Mouse (Mus musculus): ENCODE results near the gene Gm4981. TPM values are rescaled to one million over a fixed set of nuclear protein-coding genes. Genes with fewer than 3 reads are reported as not detected.

Gm4981 gene
- not detected in 4 replicates for total RNA-seq (2023)

GRCm38 (mm10) chr10:58236613-58237012 is at the start of gene Gm4981:
Gm4981 (minus strand) TSS chr10:58236701.

GRCm38 (mm10) chr10:58255213-58255892 is 18.9 kb upstream of the Gm4981 start, which contains the start of gene Gcc2:
Gcc2 (plus strand) TSS chr10:58255497.

GRCm38 (mm10) chr10:58232641-58232969 is 3.9 kb downstream of the Gm4981 start, which contains the start of gene Duxf3:
Duxf3 (minus strand) TSS chr10:58232675.

GRCm38 (mm10) chr10:58224827-58225785 is 11.4 kb downstream of the Gm4981 start, which contains the start of gene AW822073:
AW822073 (minus strand) TSS chr10:58224930.

Other genes with a start within 250 kb of the Gm4981 start
- not detected in 4 replicates for gene AW822073, start 11.8 kb downstream of the Gm4981 start, total RNA-seq (2023)
- gene Duxf3, start 4.0 kb downstream of the Gm4981 start, total RNA-seq (2023), result not detected in 4 replicates
- gene Gcc2, start 18.8 kb upstream of the Gm4981 start, total RNA-seq (2023), result 28.5 to 37.0 TPM (median 31.4 TPM) in 4 replicates
- 51.2 to 62.6 TPM (median 57.8 TPM) in 4 replicates for gene Lims1, start 86.8 kb upstream of the Gm4981 start, total RNA-seq (2023)
- gene Ranbp2, start 210.2 kb upstream of the Gm4981 start, total RNA-seq (2023), result 198 to 207 TPM (median 203 TPM) in 4 replicates